Mouse (Mus musculus) granulocyte monocyte progenitor cell, adult 5-6 weeks (primary cell): ENCODE measurements at regions not wholly inside any gene's neighbourhood (a gene's known extent, or its start where the extent isn't known, plus 50 kb on each side); places are given as distances from the start of the nearest gene placed in this dataset.

ENCODE experiments used
- ATAC-seq: replicated peaks from 2 replicates; pipeline ENCODE4 v1.8.0; 2016; ENCODE audit warnings: mild to moderate bottlenecking, moderate TSS enrichment, inconsistent platforms; ENCODE audit not compliant: poor library complexity, severe bottlenecking

GRCm38 (mm10) chr6:103378047-103378446 is 132.3 kb upstream of the Chl1 start:
- ATAC-seq: no peak

GRCm38 (mm10) chr6:103381030-103381429 is 129.4 kb upstream of the Chl1 start:
- ATAC-seq: no peak

- ATAC-seq: no peak
Observed at GRCm38 (mm10) chr6:103381930-103382329, 128.5 kb upstream of the Chl1 start.

- no peak for ATAC-seq
Observed at GRCm38 (mm10) chr6:103386591-103386990, 123.8 kb upstream of the Chl1 start.

GRCm38 (mm10) chr6:103405961-103406360 is 104.4 kb upstream of the Chl1 start:
- ATAC-seq: no peak

GRCm38 (mm10) chr6:103414888-103415287 is 95.5 kb upstream of the Chl1 start:
- peak; percentile 77 for ATAC-seq

- ATAC-seq: no peak
Observed at GRCm38 (mm10) chr6:103421013-103421933, 89.1 kb upstream of the Chl1 start.

- ATAC-seq: no peak
Observed at GRCm38 (mm10) chr6:103430933-103431594, 79.3 kb upstream of the Chl1 start.

- ATAC-seq: no peak
Observed at GRCm38 (mm10) chr6:103431595-103431957, 78.8 kb upstream of the Chl1 start.
